Mouse (Mus musculus) stomach, embryonic 15.5 days (tissue): ENCODE results near the gene Dzip1l. TPM values are rescaled to one million over a fixed set of nuclear protein-coding genes. Genes with fewer than 3 reads are reported as not detected.
"Not testable (repeated sequence)": the region's sequence is repeated elsewhere in the genome, so short reads cannot be mapped to it uniquely, and the experiment has no call there.

Experiments
- ATAC-seq: fragments of 200-750 bp; cut with Nextera tagmentation; 2 replicates; pipeline ENCODE4 v1.8.0; 2017; ENCODE audit warnings: low read depth, moderate number of reproducible peaks, moderate TSS enrichment; ENCODE audit not compliant: insufficient read depth, low FRiP score
- H3K27ac ChIP-seq: fragments of 300-500 bp; sonication (generic); 2 replicates; pipeline ENCODE4 v1.5.1; 2015; ENCODE audit warnings: mild to moderate bottlenecking, inconsistent platforms
- H3K27me3 ChIP-seq: fragments of 300-500 bp; sonication (generic); replicated peaks from 2 replicates; pipeline ENCODE4 v1.6.1; 2015; ENCODE audit warnings: inconsistent platforms
- H3K36me3 ChIP-seq: fragments of 300-500 bp; sonication (generic); 2 replicates; pipeline ENCODE4 v1.6.1; 2015; ENCODE audit warnings: inconsistent platforms
- H3K4me1 ChIP-seq: fragments of 300-500 bp; sonication (generic); 2 replicates; pipeline ENCODE4 v1.6.1; 2015; ENCODE audit warnings: inconsistent platforms
- H3K4me2 ChIP-seq: fragments of 300-500 bp; sonication (generic); 2 replicates; pipeline ENCODE4 v1.6.1; 2015; ENCODE audit warnings: mild to moderate bottlenecking, inconsistent platforms
- H3K4me3 ChIP-seq: fragments of 300-500 bp; sonication (generic); replicated peaks from 2 replicates; pipeline ENCODE4 v1.5.1; 2015; ENCODE audit warnings: inconsistent platforms
- H3K9ac ChIP-seq: fragments of 300-500 bp; sonication (generic); 2 replicates; pipeline ENCODE4 v1.6.1; 2015; ENCODE audit warnings: inconsistent platforms
- H3K9me3 ChIP-seq: fragments of 300-500 bp; sonication (generic); 2 replicates; pipeline ENCODE4 v1.6.1; 2016; ENCODE audit warnings: inconsistent platforms
- WGBS: fragments of 180-500 bp; shearing (Covaris S2); methylation state at CpG from one replicate; pipeline ENCODE4 v1.1.7; 2015; 5-methylcytosine and 5-hydroxymethylcytosine counted together
- polyA plus RNA-seq: library from polyadenylated mRNA; unstranded; fragments of >200 nt; fragmentation: Nextera tagmentation; extraction: Ambion mirVana; gene quantifications from 2 replicates; pipeline ENCODE4 v1.2.1, GENCODE M21; 2015

Dzip1l gene
- 15.6 and 17.6 TPM in 2 replicates for polyA plus RNA-seq

DNA sequence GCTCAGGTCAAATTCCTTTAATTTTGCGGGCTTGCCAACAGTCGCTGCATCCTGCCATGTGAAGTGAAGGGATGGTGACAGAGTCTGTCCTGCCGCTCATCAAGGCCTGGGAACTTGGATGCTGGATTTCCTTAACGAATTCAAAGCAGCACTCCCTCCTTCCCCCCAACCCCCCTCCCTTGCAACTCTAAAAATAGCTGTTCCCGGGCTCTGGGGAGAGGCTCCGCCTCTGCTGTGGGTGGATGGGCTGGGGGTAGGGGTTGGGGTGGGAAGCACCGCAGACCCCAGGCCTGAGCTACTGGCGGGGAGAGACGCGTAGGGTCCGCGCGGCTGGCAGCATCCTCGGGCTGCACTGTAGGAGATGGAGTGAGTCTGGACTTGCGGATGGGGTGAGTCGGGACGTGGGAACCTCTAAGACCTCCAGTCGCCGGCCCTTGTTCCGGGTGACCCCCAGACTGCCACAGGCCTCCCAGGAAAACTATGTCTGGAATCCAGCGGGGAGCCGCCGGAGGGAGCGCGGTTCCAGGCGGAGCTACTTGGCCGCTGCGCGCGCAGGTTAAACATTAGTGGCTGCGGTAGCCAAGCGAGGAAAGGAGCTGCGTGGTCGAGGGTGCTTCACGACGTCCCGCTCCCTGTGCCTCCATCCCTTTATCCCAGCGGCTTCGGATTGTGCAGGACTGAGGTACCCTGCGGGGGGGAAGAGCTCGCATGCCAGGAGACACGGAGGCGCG is at the start of gene Dzip1l:
Gene Dzip1l (plus strand): TSS at position 216 of the 731 bp plus-strand sequence.
- no peaks in the 10 kb centered on the region for H3K9me3 ChIP-seq
- H3K4me2 ChIP-seq = peak within 1 kb of the TSS; percentile 83
- no peaks in the 10 kb centered on the region for H3K36me3 ChIP-seq
- peak; percentile 83 for ATAC-seq
- H3K4me3 ChIP-seq = peak within 1 kb of the TSS; percentile 57
- under 1% methylated on average over 44 of the region's 44 CpGs for WGBS
- peak within 1 kb of the TSS; percentile 91 for H3K27ac ChIP-seq
- H3K9ac ChIP-seq = peak within 1 kb of the TSS; percentile 42
- peaks cover 3% of the 10 kb centered on the region; the same call in 1 of the 2 replicates for H3K4me1 ChIP-seq
- no peaks in the 10 kb centered on the region for H3K27me3 ChIP-seq

DNA sequence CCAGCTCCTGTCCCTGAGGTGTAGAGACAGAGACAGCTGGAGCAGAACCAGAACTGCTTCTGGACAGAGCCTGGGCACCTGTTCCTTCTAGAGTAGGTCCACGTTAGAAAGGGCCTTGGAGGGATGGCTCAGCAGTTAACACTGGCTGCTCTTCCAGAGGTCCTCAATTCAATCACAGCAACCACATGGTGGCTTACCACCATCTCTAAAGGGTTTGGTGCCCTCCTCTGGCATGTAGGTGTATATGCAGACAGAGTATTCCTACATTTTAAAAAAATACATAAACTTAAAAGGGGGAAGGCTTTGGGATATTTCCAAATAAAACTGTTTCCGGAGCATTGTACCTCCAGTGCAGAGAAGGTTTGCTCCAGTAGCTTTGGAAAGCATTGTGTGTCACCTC is 48.6 kb upstream of the Dzip1l start:
- Histone ChIP-seq H3K27me3 (no peaks in the 10 kb centered on the region), H3K4me3 (no peak overlapping the region), H3K9ac (no peak overlapping the region), H3K4me1 (0 out of 2 replicates have a peak, but pooled peaks cover 3% of the 10 kb centered on the region), H3K36me3 (peaks cover 4% of the 10 kb centered on the region; the same call in 1 of the 2 replicates), H3K9me3 (no peaks in the 10 kb centered on the region), H3K4me2 (no peak overlapping the region), H3K27ac (no peak overlapping the region)
- ATAC-seq = 0 out of 2 replicates have a peak, but pooled peaks have one; percentile 51
- 33% methylated on average over 2 of the region's 2 CpGs for WGBS

DNA sequence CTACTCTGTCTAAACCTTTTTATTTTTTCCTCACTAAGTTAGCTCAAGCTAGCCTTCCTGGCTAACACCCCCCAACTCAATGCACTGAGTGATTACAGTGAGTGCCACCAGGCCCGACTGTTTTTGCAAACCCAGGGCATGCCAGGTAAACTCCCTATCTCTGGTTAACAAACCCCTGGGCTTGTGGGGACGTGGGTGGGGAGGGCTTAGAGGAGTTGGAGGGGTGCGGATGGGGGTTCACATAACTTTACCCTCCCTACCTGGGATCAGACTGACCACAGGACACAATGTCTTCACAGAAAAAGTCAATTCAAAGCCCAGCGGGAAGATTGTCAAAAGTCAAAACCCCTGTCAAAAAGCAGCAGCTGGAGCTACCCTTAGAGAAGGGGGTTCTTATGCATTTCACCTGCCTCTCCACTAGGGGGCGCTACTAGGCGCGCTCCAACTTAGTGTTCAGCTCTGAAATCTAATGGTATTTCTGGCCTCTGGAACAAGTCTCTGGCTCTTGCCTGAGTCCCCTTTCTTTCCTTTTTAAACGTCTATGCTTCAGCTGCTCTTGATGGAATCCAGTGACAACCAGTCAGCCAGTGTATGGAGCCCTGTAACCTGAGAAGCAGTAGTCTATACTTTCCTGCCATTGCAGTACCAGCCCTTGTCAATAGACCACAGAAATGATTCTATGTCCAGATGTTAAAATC is 41.6 kb upstream of the Dzip1l start:
- Histone ChIP-seq H3K36me3 (no peaks in the 10 kb centered on the region), H3K4me1 (no peaks in the 10 kb centered on the region), H3K27ac (no peak overlapping the region), H3K4me3 (no peak overlapping the region), H3K4me2 (no peak overlapping the region), H3K9ac (no peak overlapping the region), H3K27me3 (no peaks in the 10 kb centered on the region), H3K9me3 (no peaks in the 10 kb centered on the region)
- 27% methylated on average over 8 of the region's 8 CpGs for WGBS
- no peak for ATAC-seq

DNA sequence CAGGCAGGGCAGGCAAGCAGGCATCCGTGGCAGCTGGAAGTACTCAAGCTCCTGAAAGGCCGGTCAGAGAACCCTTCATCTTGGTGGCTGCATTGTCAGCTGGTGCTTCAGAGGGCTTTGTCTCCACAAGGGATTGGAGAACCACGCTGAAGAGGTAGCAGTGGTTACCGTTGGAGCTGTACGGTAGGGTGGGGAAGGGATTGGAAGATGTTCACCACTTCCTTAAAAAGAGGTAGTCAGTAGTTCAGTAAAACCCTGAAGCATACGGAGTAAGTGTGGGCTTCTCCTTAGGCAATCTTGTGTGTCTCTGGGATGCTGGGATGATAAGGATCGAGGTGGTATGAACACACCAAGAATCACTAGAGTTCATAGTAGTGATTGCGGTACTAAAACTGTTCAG is 38.2 kb upstream of the Dzip1l start:
- 67% methylated on average over 8 of the region's 8 CpGs for WGBS
- no peaks in the 10 kb centered on the region for H3K36me3 ChIP-seq
- no peak for ATAC-seq
- no peaks in the 10 kb centered on the region for H3K27me3 ChIP-seq
- H3K27ac ChIP-seq = no peak overlapping the region
- no peak overlapping the region for H3K9ac ChIP-seq
- H3K4me2 ChIP-seq = no peak overlapping the region
- no peaks in the 10 kb centered on the region for H3K4me1 ChIP-seq
- H3K9me3 ChIP-seq = no peaks in the 10 kb centered on the region
- H3K4me3 ChIP-seq = no peak overlapping the region

DNA sequence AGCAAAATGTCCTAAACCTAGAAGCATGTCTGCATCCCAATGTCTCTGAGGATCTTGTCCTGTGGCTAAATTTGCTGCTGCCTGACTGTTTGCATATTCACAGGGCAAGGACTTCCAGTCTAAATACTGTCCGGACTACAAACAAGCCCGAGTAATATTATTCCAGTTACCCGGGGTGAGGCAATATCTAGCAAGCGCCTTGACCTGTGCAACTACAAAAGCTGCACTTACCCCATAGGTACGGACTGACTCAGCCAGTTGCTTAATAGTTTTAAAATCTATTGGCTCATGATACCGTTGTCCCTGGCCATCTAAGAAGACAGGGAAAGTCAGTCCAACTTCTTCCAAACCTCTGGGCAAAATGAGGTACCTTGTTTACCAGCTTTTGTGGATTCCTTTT is 30.2 kb upstream of the Dzip1l start:
- H3K36me3 ChIP-seq, H3K4me3 ChIP-seq: not testable (repeated sequence)
- WGBS = 89% methylated on average over 6 of the region's 6 CpGs

DNA sequence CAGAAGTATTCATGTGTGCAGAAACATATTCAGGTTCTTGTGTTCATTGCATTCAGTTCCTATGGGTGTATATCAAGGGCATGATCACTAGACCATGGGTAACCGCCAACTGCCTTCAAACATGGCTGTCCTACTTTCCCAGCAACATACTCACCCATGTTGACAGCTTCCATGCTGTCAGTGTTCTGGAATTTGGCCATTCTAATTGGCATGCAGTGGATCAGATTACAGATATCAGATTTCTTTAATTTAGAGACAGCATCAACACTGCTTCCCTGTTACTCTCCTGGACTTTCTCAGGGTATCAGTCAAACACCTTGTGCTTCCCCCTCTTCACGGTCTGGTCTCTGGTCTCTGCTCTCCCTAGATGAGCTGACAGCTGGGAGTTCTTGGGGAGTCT is 25.7 kb upstream of the Dzip1l start:
- Histone ChIP-seq H3K36me3 (no peaks in the 10 kb centered on the region), H3K9ac (no peak overlapping the region), H3K27ac (no peak overlapping the region), H3K9me3 (no peaks in the 10 kb centered on the region), H3K4me2 (no peak overlapping the region), H3K4me1 (no peaks in the 10 kb centered on the region), H3K27me3 (no peaks in the 10 kb centered on the region), H3K4me3 (no peak overlapping the region)
- no peak for ATAC-seq
- WGBS = 68% methylated on average over 2 of the region's 2 CpGs

More for the DNA sequence above, 30.2 kb upstream of the Dzip1l start:
- H3K27ac ChIP-seq, H3K27me3 ChIP-seq, ATAC-seq, H3K4me2 ChIP-seq, H3K9ac ChIP-seq, H3K4me1 ChIP-seq, H3K9me3 ChIP-seq: not testable (repeated sequence)

DNA sequence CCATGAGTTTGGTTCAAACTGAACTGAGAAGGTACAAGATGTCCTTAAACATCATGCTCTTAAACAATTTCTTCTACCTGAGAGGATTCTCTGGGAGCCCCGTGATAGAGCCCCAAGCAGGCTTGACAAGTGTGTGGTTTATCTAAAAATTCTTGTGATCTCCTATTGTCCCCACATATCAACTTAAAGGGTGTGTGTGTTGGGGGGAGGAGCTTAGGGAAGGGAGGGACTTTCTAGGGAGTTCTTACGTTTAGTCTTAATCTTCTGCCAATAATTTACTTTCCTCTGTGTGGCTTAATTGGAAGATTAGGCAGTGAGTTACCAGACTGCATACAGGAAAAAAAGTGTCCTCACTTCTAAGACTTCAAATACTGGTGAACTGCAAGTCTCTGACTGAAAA is 17.1 kb upstream of the Dzip1l start, which contains the start of gene A4gnt:
Gene A4gnt (plus strand): TSS at position 301 of the 400 bp plus-strand sequence.
- no peaks in the 10 kb centered on the region for H3K4me1 ChIP-seq
- H3K4me3 ChIP-seq = no peak within 1 kb of the TSS
- no peak for ATAC-seq
- H3K4me2 ChIP-seq = no peak within 1 kb of the TSS
- no peaks in the 10 kb centered on the region for H3K9me3 ChIP-seq
- H3K27ac ChIP-seq = no peak within 1 kb of the TSS
- no peaks in the 10 kb centered on the region for H3K27me3 ChIP-seq
- no peak within 1 kb of the TSS for H3K9ac ChIP-seq
- H3K36me3 ChIP-seq = no peaks in the 10 kb centered on the region
- WGBS = 30% methylated on average over 2 of the region's 2 CpGs

DNA sequence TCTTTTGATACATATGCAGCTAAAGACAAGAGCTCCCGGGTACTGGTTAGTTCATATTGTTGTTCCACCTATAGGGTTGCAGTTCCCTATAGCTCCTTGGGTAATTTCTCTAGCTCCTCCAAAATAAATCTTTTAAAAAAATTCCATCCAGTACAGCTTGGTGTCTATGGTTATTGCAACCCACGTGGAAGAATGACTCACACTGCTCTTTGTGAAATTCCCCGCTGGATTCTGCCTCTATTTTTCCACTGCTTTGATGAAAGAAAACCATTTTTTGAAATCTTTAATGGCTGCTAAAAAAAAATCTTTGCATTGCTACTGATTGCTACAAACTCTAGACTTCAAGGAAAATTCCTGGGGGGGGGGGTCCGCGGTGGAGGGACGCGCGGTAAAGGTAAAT is 9.6 kb upstream of the Dzip1l start:
- no peak for ATAC-seq

DNA sequence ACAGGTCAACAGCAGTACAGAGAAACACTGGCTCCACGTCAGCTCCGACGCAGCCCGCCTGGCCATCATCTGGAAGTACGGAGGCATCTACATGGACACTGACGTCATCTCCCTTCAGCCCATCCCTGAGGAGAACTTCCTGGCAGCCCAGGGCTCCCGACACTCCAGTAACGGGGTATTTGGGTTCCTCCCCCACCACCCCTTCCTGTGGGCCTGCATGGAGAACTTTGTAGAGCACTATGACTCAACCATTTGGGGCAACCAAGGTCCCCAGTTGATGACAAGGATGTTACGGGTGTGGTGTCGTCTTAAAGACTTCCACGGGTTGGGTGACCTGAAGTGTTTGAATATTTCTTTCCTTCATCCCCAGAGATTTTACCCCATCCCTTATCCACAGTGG is 9.1 kb upstream of the Dzip1l start:
- no peaks in the 10 kb centered on the region for H3K27me3 ChIP-seq
- H3K9ac ChIP-seq = no peak overlapping the region

More for the DNA sequence above, 9.6 kb upstream of the Dzip1l start:
- Histone ChIP-seq H3K4me3 (no peak overlapping the region), H3K9me3 (no peaks in the 10 kb centered on the region), H3K36me3 (no peaks in the 10 kb centered on the region), H3K27me3 (no peaks in the 10 kb centered on the region), H3K27ac (no peak overlapping the region), H3K4me1 (no peaks in the 10 kb centered on the region), H3K4me2 (no peak overlapping the region), H3K9ac (no peak overlapping the region)
- 90% methylated on average over 8 of the region's 8 CpGs for WGBS

DNA sequence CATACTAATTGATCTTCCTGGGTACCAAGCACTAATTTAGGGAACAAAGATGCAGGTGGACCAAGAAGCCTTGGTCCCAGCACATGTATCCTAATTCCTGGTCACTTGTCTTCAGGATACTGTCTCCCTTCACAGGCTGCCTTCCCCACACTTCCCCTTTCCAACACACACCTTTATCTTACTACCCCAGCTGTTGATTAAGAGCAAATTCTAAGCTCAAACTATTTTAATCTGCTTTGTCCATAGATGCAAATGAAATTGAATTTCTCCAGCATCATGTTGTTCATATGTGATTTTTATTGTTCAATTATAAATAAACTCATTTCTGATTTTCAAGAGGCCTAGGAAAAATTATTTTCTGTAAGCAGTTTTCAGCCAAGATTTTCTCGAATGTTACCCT is 7.3 kb upstream of the Dzip1l start:
- ATAC-seq = no peak
- 75% methylated on average over 1 of the region's 1 CpGs for WGBS

More for the DNA sequence above, 9.1 kb upstream of the Dzip1l start:
- 90% methylated on average over 11 of the region's 11 CpGs for WGBS
- Histone ChIP-seq H3K27ac (no peak overlapping the region), H3K4me1 (no peaks in the 10 kb centered on the region), H3K36me3 (no peaks in the 10 kb centered on the region), H3K4me3 (no peak overlapping the region), H3K4me2 (no peak overlapping the region), H3K9me3 (no peaks in the 10 kb centered on the region)
- no peak for ATAC-seq

DNA sequence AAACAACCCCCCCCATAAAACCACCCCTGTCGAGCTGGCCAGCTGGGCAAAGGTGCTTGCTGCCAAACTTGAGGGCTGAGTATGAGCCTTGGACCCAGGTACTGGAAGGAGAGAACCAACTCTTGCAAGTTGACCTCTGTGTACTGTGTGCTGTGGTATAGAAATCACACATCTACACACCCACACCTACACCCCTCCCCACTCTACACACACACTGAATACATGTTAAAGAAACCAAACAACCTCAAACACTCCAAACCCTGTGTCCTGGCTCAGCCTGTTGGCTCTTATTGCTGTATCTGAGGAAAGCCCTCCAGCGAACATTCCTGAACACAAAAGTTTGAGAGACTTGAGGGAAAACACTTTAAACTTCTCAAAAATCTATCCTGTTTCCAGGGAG is 6.3 kb upstream of the Dzip1l start:
- 42% methylated on average over 2 of the region's 2 CpGs for WGBS
- H3K4me1 ChIP-seq = no peaks in the 10 kb centered on the region
- H3K4me2 ChIP-seq = no peak overlapping the region
- H3K9ac ChIP-seq = no peak overlapping the region
- H3K9me3 ChIP-seq = no peaks in the 10 kb centered on the region
- H3K27ac ChIP-seq = no peak overlapping the region
- ATAC-seq = no peak
- H3K36me3 ChIP-seq = no peaks in the 10 kb centered on the region
- H3K27me3 ChIP-seq = no peaks in the 10 kb centered on the region
- no peak overlapping the region for H3K4me3 ChIP-seq

More for the DNA sequence above, 7.3 kb upstream of the Dzip1l start:
- Histone ChIP-seq H3K4me3 (no peak overlapping the region), H3K9me3 (no peaks in the 10 kb centered on the region), H3K4me2 (no peak overlapping the region), H3K9ac (no peak overlapping the region), H3K27ac (no peak overlapping the region), H3K36me3 (no peaks in the 10 kb centered on the region), H3K27me3 (no peaks in the 10 kb centered on the region), H3K4me1 (no peaks in the 10 kb centered on the region)

DNA sequence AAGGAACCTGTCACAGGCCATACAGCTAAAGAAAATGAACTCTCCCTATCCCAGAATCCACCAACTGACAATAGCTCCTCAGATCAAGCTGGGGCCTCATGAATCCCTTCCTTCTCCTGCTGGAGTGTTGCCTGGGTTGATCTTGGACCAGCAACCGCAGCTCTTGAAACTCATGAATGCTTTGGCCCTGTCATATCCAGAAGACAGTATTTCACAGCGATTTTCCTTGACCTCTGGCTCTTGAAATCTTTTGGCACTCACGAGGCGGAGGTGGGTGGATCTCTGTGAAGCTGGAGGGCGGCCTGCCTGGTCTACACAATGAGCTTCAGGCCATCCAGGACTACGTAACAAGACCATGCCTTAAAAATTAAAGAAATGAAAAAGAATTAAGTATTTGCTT is 5.2 kb upstream of the Dzip1l start:
- Histone ChIP-seq H3K4me3 (no peak overlapping the region), H3K4me2 (no peak overlapping the region), H3K27ac (no peak overlapping the region), H3K9ac (no peak overlapping the region), H3K4me1 (no peaks in the 10 kb centered on the region), H3K36me3 (no peaks in the 10 kb centered on the region), H3K27me3 (no peaks in the 10 kb centered on the region), H3K9me3 (no peaks in the 10 kb centered on the region)
- WGBS = 68% methylated on average over 6 of the region's 6 CpGs
- ATAC-seq = no peak
